Mouse (Mus musculus): ENCODE measurements around the gene Ogt.

GRCm38 (mm10) chrX:101622539-101622938 is 17.3 kb upstream of the Ogt start:
- TF ChIP-seq POLR2A (IDR thresholded peaks at IDR 0.05; ENCODE audit: control insufficient read depth, low read depth, low read length) (no peak), CTCF (IDR thresholded peaks at IDR 0.05; ENCODE audit: control insufficient read depth, insufficient read depth, insufficient replicate concordance, low read depth, low read length) (no peak)
